Mouse (Mus musculus) thymus, postnatal 25 days (tissue): ENCODE data around the gene Kpna3.
A peak's percentile ranks its signal among the peaks of the same experiment; 100 is the strongest.
"Not testable (repeated sequence)": the region's sequence is repeated elsewhere in the genome, so short reads cannot be mapped to it uniquely, and the experiment has no call there.

ENCODE experiments used
- DNase-seq: peaks from one replicate; pipeline ENCODE4 v3.0.0; 2022

Gene Kpna3

GRCm38 (mm10) chr14:61390586-61390985, 49.1 kb downstream of the Kpna3 start:
- no peak for DNase-seq

- DNase-seq, result no peak
Measured at GRCm38 (mm10) chr14:61367290-61367689, 72.4 kb downstream of the Kpna3 start.

GRCm38 (mm10) chr14:61364656-61365055, 75.0 kb downstream of the Kpna3 start:
- no peak for DNase-seq

GRCm38 (mm10) chr14:61363734-61364133, 75.9 kb downstream of the Kpna3 start:
- DNase-seq, result no peak

GRCm38 (mm10) chr14:61362268-61362667, 77.4 kb downstream of the Kpna3 start:
- DNase-seq, result no peak

- DNase-seq, result no peak
Measured at GRCm38 (mm10) chr14:61360981-61361511, 78.6 kb downstream of the Kpna3 start.

- peak; percentile 89 for DNase-seq
Measured at GRCm38 (mm10) chr14:61360131-61360980, 79.3 kb downstream of the Kpna3 start, which contains the start of gene Ebpl. Ebpl (minus strand) TSS chr14:61360439.

- DNase-seq, result no peak
Measured at GRCm38 (mm10) chr14:61354251-61355235, 85.1 kb downstream of the Kpna3 start.

- DNase-seq, result no peak
Measured at GRCm38 (mm10) chr14:61350808-61351207, 88.9 kb downstream of the Kpna3 start.

- no peak for DNase-seq
Measured at GRCm38 (mm10) chr14:61349876-61350275, 89.8 kb downstream of the Kpna3 start.

GRCm38 (mm10) chr14:61346827-61347698, 92.6 kb downstream of the Kpna3 start:
- no peak for DNase-seq

GRCm38 (mm10) chr14:61344590-61344989, 95.1 kb downstream of the Kpna3 start:
- DNase-seq, result no peak

- no peak for DNase-seq
Measured at GRCm38 (mm10) chr14:61339381-61339780, 100.3 kb downstream of the Kpna3 start.

GRCm38 (mm10) chr14:61330996-61331561, 108.6 kb downstream of the Kpna3 start:
- peak; percentile 72 for DNase-seq

GRCm38 (mm10) chr14:61330591-61330990, 109.1 kb downstream of the Kpna3 start:
- DNase-seq, result no peak

- DNase-seq, result peak; percentile 72
Measured at GRCm38 (mm10) chr14:61327618-61328450, 111.8 kb downstream of the Kpna3 start.

GRCm38 (mm10) chr14:61327007-61327406, 112.7 kb downstream of the Kpna3 start:
- not testable (repeated sequence) for DNase-seq

GRCm38 (mm10) chr14:61322740-61323139, 116.9 kb downstream of the Kpna3 start:
- no peak for DNase-seq

- no peak for DNase-seq
Measured at GRCm38 (mm10) chr14:61321200-61321599, 118.5 kb downstream of the Kpna3 start.

GRCm38 (mm10) chr14:61320765-61321164, 118.9 kb downstream of the Kpna3 start:
- no peak for DNase-seq

- DNase-seq, result peak; percentile 53
Measured at GRCm38 (mm10) chr14:61316861-61317260, 122.8 kb downstream of the Kpna3 start.
